Mouse (Mus musculus) heart, adult 18-20 months (tissue): ENCODE measurements around the gene Gfpt1. TPM values are rescaled to one million over a fixed set of nuclear protein-coding genes. Genes with fewer than 3 reads are reported as not detected.
"Not testable (repeated sequence)": the region's sequence is repeated elsewhere in the genome, so short reads cannot be mapped to it uniquely, and the experiment has no call there.

Source experiments
- DNase-seq, 2 experiments: peaks; one replicate each; pipeline ENCODE4 v3.0.0; 2021 to 2022; ENCODE audit warnings: mixed read lengths in 1 of 2
- total RNA-seq, 2 experiments: library from RNA; stranded (reverse); gene quantifications; 2 replicates each; pipeline ENCODE4 v1.2.3; 2021

The Gfpt1 gene
- total RNA-seq, 2 experiments from 2014 or later: 16.9 to 20.8 TPM

GRCm38 (mm10) chr6:87042004-87042336, 676 bp upstream of the Gfpt1 start:
- DNase-seq: no peak

GRCm38 (mm10) chr6:87043131-87043516, 478 bp downstream of the Gfpt1 start:
- no peak for DNase-seq

- no peak for DNase-seq
These were observed 2.2 kb downstream of the Gfpt1 start for GRCm38 (mm10) chr6:87044895-87045294.

- DNase-seq: no peak
These were observed 2.9 kb downstream of the Gfpt1 start for GRCm38 (mm10) chr6:87045507-87045906.

- DNase-seq: not testable (repeated sequence)
These were observed 6.1 kb downstream of the Gfpt1 start for GRCm38 (mm10) chr6:87048712-87049111.

GRCm38 (mm10) chr6:87051886-87052425, 9.3 kb downstream of the Gfpt1 start:
- DNase-seq: no peak

GRCm38 (mm10) chr6:87054193-87054592, 11.5 kb downstream of the Gfpt1 start:
- no peak for DNase-seq

GRCm38 (mm10) chr6:87059754-87060153, 17.1 kb downstream of the Gfpt1 start:
- no peak for DNase-seq

GRCm38 (mm10) chr6:87063586-87063985, 20.9 kb downstream of the Gfpt1 start:
- DNase-seq: no peak

- no peak for DNase-seq
These were observed 25.6 kb downstream of the Gfpt1 start for GRCm38 (mm10) chr6:87068209-87068608.

- DNase-seq: no peak
These were observed 26.7 kb downstream of the Gfpt1 start for GRCm38 (mm10) chr6:87069195-87069900.

- no peak for DNase-seq
These were observed 28.0 kb downstream of the Gfpt1 start for GRCm38 (mm10) chr6:87070641-87071040.

- DNase-seq: no peak
These were observed 30.1 kb downstream of the Gfpt1 start for GRCm38 (mm10) chr6:87072759-87073158.

- DNase-seq: no peak
These were observed 32.5 kb downstream of the Gfpt1 start for GRCm38 (mm10) chr6:87075092-87075685.

GRCm38 (mm10) chr6:87079457-87079856, 36.8 kb downstream of the Gfpt1 start:
- DNase-seq: no peak

GRCm38 (mm10) chr6:87085026-87085425, 42.4 kb downstream of the Gfpt1 start:
- no peak for DNase-seq

GRCm38 (mm10) chr6:87088356-87088755, 45.7 kb downstream of the Gfpt1 start:
- DNase-seq: no peak

- no peak for DNase-seq
These were observed 48.2 kb downstream of the Gfpt1 start for GRCm38 (mm10) chr6:87090877-87091276.

- no peak for DNase-seq
These were observed 49.8 kb downstream of the Gfpt1 start for GRCm38 (mm10) chr6:87092476-87092875.

- not testable (repeated sequence) for DNase-seq
These were observed 51.0 kb downstream of the Gfpt1 start for GRCm38 (mm10) chr6:87093631-87094030.

GRCm38 (mm10) chr6:87099261-87099660, 56.6 kb downstream of the Gfpt1 start:
- no peak for DNase-seq

- peak; percentile 9 to 29 for DNase-seq
These were observed 57.1 kb downstream of the Gfpt1 start for GRCm38 (mm10) chr6:87099671-87100296.

- no peak for DNase-seq
These were observed 57.8 kb downstream of the Gfpt1 start for GRCm38 (mm10) chr6:87100297-87101020.
